Mouse (Mus musculus): ENCODE measurements at regions not wholly inside any gene's neighbourhood (a gene's known extent, or its start where the extent isn't known, plus 50 kb on each side); places are given as distances from the start of the nearest gene placed in this dataset.

DNA sequence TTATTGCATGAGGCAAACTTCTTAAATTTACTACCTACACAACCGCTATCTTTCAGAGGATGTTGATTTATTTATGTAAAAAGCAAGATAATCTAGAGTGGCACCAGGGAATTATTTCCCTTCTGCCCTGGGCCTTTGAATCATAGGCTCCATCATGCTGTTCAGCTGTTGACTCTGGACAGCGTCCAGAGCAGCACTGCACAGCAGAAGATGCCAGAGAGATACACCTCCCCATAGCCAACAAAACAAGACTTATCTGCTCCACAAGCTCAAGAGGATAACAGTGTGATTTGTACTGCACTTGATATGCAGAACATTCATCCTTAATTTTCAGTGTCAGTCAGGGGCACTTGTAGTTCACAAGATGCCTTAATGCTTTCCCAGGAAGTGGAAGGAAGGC lies 1464.6 kb upstream of the Zeb2 start:
- no peaks in the 10 kb centered on the region for H3K4me1 ChIP-seq (ENCODE audit: control insufficient read depth, insufficient read depth, low read length)
- no peak overlapping the region for H3K4me3 ChIP-seq (ENCODE audit: insufficient read depth, low read length)
- TF ChIP-seq CTCF (IDR thresholded peaks at IDR 0.05; ENCODE audit: low read depth, low read length) (no peak), POLR2A (IDR thresholded peaks at IDR 0.05; ENCODE audit: borderline replicate concordance, low read depth, low read length) (no peak)
- no peak overlapping the region for H3K27ac ChIP-seq (ENCODE audit: insufficient read depth, low read depth, low read length)

DNA sequence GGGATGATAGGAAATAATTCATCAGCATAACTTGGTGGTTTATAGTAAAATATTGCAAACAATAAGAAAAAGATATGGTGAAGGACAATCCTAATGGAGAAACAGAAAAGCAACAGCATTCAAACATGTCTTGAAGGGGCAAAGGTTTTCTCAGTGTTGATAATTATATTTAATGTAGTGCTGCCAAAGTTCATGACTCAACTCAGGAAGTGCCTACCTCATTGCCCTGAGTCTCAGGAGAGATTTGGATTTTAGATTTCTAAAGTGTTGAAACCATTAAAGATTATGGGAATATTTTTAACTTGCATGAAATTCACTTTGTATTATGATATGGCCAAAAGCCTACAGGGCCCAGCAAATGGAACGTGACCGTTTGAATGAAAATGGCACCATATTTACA lies 1453.2 kb upstream of the Zeb2 start:
- no peak overlapping the region for H3K27ac ChIP-seq (ENCODE audit: insufficient read depth, low read depth, low read length)
- no peak overlapping the region for H3K4me3 ChIP-seq (ENCODE audit: insufficient read depth, low read length)
- TF ChIP-seq CTCF (IDR thresholded peaks at IDR 0.05; ENCODE audit: low read depth, low read length) (no peak), POLR2A (IDR thresholded peaks at IDR 0.05; ENCODE audit: borderline replicate concordance, low read depth, low read length) (no peak)
- H3K4me1 ChIP-seq (ENCODE audit: control insufficient read depth, insufficient read depth, low read length), result no peaks in the 10 kb centered on the region

DNA sequence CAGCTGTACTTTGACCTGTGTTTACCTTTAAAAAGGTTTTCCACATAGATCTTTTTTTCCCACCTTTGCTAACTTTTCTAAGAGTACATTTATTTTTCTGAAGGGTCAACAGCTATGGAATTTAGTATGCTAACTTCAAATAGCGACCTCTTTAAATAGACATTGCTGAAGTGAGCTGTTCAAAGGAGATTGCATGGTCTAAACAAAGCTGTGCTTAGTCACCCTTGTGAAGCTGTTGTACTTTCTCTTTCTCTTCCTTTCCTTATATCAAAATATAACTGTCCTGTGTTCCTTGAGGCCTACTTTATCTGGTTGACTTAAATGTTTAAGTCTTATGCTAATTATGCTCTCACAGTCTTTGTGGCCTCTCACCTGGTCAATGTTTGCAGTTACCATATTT lies 1416.2 kb upstream of the Zeb2 start:
- Histone ChIP-seq H3K4me3 (ENCODE audit: insufficient read depth, low read length) (no peak overlapping the region), H3K4me1 (ENCODE audit: control insufficient read depth, insufficient read depth, low read length) (peaks cover 5% of the 10 kb centered on the region), H3K27ac (ENCODE audit: insufficient read depth, low read depth, low read length) (no peak overlapping the region)
- TF ChIP-seq POLR2A (IDR thresholded peaks at IDR 0.05; ENCODE audit: borderline replicate concordance, low read depth, low read length) (no peak), CTCF (IDR thresholded peaks at IDR 0.05; ENCODE audit: low read depth, low read length) (no peak)

DNA sequence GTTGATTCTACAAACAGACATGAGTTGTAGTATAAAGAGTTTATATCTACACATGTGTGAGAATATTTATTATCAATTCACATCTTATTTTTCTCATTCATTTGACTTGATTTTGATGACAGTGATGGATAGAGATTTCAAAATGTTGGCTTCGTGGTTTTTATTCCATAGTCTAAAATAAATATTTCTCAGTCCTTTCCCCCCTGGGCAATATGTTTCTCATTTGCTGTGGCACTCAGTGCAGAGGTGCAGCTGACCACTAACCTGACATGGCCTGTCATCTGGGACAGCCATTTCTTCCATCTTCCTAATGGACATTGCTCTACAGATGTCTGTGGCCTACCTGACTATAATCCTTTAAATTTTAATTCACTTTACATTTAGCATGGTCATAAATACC lies 1413.5 kb upstream of the Zeb2 start:
- no peak overlapping the region for H3K4me3 ChIP-seq (ENCODE audit: insufficient read depth, low read length)
- no peak overlapping the region for H3K27ac ChIP-seq (ENCODE audit: insufficient read depth, low read depth, low read length)
- H3K4me1 ChIP-seq (ENCODE audit: control insufficient read depth, insufficient read depth, low read length), result peaks cover 5% of the 10 kb centered on the region
- TF ChIP-seq CTCF (IDR thresholded peaks at IDR 0.05; ENCODE audit: low read depth, low read length) (no peak), POLR2A (IDR thresholded peaks at IDR 0.05; ENCODE audit: borderline replicate concordance, low read depth, low read length) (no peak)

DNA sequence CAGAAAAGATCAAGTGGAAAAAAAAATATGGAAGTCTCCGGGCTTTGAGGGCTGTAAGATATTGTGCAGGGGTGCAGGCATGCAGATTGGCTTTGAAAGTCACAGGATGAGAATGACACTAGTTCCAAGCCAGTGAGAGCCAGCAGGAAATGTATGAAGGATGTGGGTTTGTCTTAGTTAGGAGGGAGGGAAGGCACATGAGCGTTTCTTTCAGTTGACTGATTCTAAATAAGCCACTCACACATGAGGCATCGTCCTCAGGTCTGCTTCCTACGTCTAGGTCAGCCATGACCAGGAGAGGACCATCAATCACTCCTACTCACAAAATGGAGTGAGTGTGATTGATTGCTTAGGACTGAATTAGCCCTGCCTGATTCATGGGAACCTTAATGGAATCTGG lies 1408.0 kb upstream of the Zeb2 start:
- Histone ChIP-seq H3K27ac (ENCODE audit: insufficient read depth, low read depth, low read length) (no peak overlapping the region), H3K4me3 (ENCODE audit: insufficient read depth, low read length) (no peak overlapping the region), H3K4me1 (ENCODE audit: control insufficient read depth, insufficient read depth, low read length) (peaks cover 12% of the 10 kb centered on the region)
- no peak for TF ChIP-seq POLR2A (IDR thresholded peaks at IDR 0.05; ENCODE audit: borderline replicate concordance, low read depth, low read length)
- no peak for TF ChIP-seq CTCF (IDR thresholded peaks at IDR 0.05; ENCODE audit: low read depth, low read length)

DNA sequence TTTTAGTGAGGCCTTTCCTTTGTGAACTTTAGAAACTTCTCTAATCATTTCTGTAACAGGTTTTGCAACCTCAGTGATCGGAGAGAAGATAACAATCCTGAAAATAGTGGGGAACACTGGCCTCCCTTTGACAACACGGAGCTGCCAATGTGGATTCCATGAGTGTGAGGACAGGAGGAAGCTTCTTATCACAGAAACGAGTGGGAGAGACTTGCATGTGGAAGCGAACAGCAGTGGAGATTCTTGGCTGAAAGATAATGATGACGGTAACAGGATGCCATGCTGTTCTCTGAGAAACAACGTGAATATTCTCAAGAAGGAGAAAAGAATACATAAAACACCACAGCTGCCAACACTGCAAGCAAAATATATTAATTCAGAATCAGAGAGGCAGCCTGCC lies 1407.4 kb upstream of the Zeb2 start:
- no peak for TF ChIP-seq CTCF (IDR thresholded peaks at IDR 0.05; ENCODE audit: low read depth, low read length)
- TF ChIP-seq POLR2A (IDR thresholded peaks at IDR 0.05; ENCODE audit: borderline replicate concordance, low read depth, low read length), result no peak
- Histone ChIP-seq H3K4me3 (ENCODE audit: insufficient read depth, low read length) (no peak overlapping the region), H3K27ac (ENCODE audit: insufficient read depth, low read depth, low read length) (no peak overlapping the region), H3K4me1 (ENCODE audit: control insufficient read depth, insufficient read depth, low read length) (peaks cover 12% of the 10 kb centered on the region)

DNA sequence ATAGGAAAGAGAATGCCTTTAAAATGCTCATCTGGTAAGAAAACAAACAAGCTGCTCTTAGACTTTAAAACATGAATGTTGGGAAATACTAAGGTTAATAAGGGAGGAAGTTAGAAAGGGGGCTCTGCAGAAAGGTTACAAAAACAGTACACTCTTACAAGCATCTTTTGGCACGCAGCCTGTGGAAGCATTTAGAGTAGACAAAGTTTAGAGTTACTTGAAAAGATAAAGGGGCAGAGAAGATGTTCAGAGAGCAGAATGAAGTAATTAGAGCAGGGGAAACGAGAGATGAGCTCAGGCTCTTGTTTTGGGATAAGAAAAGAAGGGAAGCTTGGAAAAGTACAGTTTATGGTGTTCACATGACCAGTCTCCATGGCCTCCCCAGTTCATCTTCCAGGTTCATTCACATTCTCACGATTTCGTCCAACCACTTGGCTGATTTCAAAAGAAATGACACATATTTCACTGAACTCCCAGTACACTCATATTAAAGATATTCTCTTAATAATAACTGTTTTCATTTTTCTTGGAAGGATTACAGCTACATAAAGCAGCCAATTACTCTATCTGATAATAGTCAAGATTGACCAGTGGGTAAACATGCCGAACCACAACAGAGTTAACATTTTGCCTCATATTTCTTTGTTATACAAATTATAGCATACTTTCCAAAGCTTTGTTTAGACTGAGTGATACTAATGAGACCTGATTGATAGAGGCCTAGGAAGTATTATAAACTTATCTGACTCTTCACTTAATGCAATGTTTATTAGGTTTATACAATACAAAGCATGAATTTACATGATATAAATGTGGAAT lies 1404.2 kb upstream of the Zeb2 start:
- H3K4me1 ChIP-seq (ENCODE audit: control insufficient read depth, insufficient read depth, low read length), result peaks cover 12% of the 10 kb centered on the region
- no peak overlapping the region for H3K4me3 ChIP-seq (ENCODE audit: insufficient read depth, low read length)
- TF ChIP-seq POLR2A (IDR thresholded peaks at IDR 0.05; ENCODE audit: borderline replicate concordance, low read depth, low read length), result no peak
- no peak for TF ChIP-seq CTCF (IDR thresholded peaks at IDR 0.05; ENCODE audit: low read depth, low read length)
- H3K27ac ChIP-seq (ENCODE audit: insufficient read depth, low read depth, low read length), result no peak overlapping the region

DNA sequence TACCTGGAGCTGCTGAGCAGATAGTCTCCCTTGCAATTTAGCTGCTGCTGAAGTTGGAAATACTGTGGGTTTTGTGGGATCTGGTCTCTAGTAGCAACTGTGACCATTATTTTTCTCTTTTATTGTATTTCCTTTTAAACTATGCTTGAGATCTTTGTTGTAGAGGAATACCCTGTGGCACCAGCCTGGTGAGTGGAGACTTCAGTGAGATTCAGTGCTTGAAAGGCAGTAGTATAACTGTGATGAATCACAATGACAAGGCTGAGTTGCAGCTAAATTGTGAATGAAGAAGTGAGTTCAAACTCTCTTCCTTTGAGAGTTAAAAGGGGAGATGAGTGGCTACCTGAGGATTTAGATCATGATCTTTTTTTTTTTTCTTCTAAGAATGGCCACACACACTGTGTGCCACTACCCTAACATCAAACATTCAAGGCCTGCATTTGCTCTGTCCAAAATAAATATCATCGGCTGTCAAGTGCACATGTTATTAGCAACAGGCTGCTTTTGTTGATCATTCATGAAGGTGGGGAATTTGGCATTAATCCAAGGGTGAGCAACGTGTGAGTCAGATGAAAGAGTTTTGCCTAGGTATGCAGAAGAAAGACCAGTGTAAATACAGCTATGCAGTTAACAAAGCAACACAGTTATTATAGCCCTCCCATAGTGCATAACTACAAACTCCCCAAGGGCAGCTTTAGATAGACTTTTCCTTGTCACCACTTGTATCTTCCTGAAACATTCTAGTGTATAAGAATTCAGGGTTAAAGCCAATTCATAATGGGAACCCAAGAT lies 1395.2 kb upstream of the Zeb2 start:
- no peaks in the 10 kb centered on the region for H3K4me1 ChIP-seq (ENCODE audit: control insufficient read depth, insufficient read depth, low read length)
- no peak overlapping the region for H3K27ac ChIP-seq (ENCODE audit: insufficient read depth, low read depth, low read length)
- no peak overlapping the region for H3K4me3 ChIP-seq (ENCODE audit: insufficient read depth, low read length)
- TF ChIP-seq POLR2A (IDR thresholded peaks at IDR 0.05; ENCODE audit: borderline replicate concordance, low read depth, low read length), result no peak
- TF ChIP-seq CTCF (IDR thresholded peaks at IDR 0.05; ENCODE audit: low read depth, low read length), result no peak

DNA sequence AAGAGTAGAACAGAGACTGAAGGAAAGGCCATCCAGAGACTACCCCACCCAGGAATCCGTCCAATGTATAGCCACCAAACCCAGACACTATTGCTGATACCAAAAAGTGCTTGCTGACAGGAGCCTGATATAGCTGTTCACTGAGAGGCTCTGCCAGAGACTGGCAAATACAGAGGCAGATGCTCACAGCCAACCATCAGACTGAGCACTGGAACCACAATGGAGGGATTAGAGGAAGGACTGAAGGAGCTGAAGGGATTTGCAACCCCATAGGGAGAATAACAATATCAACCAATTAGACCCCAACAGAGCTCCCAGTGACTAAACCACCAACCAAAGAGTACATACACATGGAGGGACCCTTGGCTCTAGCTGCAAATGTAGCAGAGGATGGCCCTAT lies 1389.8 kb upstream of the Zeb2 start:
- no peak for TF ChIP-seq POLR2A (IDR thresholded peaks at IDR 0.05; ENCODE audit: borderline replicate concordance, low read depth, low read length)
- no peak overlapping the region for H3K27ac ChIP-seq (ENCODE audit: insufficient read depth, low read depth, low read length)
- H3K4me3 ChIP-seq (ENCODE audit: insufficient read depth, low read length), result no peak overlapping the region
- H3K4me1 ChIP-seq (ENCODE audit: control insufficient read depth, insufficient read depth, low read length), result no peaks in the 10 kb centered on the region

DNA sequence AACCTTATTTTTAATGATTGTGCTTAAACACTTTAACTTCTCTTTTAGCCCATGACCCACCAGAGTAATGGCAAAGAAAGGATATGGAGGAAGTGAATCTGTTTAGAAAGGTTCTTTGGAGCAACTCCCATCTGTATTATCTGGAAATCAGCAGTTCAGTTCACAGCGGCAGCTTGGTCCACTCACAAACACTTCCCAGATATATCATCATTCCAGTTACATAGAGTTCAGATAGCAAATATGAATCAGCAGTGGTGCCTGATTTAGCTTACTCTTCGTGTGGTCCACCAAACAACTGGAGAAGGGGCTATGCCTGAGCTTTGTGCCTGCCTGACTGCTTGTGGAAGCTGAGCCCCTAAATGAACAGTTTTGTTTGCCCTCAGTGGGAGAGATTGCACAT lies 1385.9 kb upstream of the Zeb2 start:
- TF ChIP-seq CTCF (IDR thresholded peaks at IDR 0.05; ENCODE audit: low read depth, low read length), result no peak
- Histone ChIP-seq H3K4me1 (ENCODE audit: control insufficient read depth, insufficient read depth, low read length) (no peaks in the 10 kb centered on the region), H3K4me3 (ENCODE audit: insufficient read depth, low read length) (no peak overlapping the region), H3K27ac (ENCODE audit: insufficient read depth, low read depth, low read length) (no peak overlapping the region)

Data from bone marrow macrophage, adult 2 months (primary cell).